Mouse (Mus musculus) erythroblast, embryonic 14.5 days (primary cell): ENCODE results near the gene Coa6.

ENCODE experiments used
- GATA1 ChIP-seq: IDR thresholded peaks from 2 replicates; pipeline ENCODE4 v1.6.1; 2012; ENCODE audit warnings: low read length, inconsistent platforms, mixed read lengths
- TAL1 ChIP-seq: IDR thresholded peaks from 3 replicates; pipeline ENCODE4 v1.6.1; 2012; ENCODE audit warnings: low read length, inconsistent platforms, mixed read lengths

GRCm38 (mm10) chr8:126391541-126391940, 30.8 kb upstream of the Coa6 start:
- TF ChIP-seq GATA1 (no peak), TAL1 (no peak)
